Mouse (Mus musculus): ENCODE results near the gene Cntnap4.
"Not testable (repeated sequence)": the region's sequence is repeated elsewhere in the genome, so short reads cannot be mapped to it uniquely, and the experiment has no call there.

Gene Cntnap4

DNA sequence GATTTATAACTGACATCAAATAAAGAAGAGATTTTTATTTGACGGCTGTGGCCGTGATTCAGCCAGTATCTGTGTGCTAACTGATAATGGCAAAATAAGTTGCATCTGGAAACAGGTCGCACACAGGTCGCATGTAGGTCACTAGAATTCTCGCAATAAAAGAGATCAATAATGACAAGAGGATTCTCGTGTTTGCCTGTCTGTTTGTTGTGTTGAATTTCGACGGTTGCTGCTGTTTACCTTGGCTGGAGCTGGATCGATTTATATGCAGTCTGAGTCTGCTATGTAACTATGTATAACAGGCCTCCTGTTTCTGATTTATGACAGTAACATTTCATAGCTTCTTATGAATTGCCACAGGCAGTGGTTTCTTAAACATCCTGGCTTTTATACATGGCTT lies 155.1 kb downstream of the Cntnap4 start:
- no peak for DNase-seq (ENCODE audit: extremely low read depth, insufficient read length, low spot score)

DNA sequence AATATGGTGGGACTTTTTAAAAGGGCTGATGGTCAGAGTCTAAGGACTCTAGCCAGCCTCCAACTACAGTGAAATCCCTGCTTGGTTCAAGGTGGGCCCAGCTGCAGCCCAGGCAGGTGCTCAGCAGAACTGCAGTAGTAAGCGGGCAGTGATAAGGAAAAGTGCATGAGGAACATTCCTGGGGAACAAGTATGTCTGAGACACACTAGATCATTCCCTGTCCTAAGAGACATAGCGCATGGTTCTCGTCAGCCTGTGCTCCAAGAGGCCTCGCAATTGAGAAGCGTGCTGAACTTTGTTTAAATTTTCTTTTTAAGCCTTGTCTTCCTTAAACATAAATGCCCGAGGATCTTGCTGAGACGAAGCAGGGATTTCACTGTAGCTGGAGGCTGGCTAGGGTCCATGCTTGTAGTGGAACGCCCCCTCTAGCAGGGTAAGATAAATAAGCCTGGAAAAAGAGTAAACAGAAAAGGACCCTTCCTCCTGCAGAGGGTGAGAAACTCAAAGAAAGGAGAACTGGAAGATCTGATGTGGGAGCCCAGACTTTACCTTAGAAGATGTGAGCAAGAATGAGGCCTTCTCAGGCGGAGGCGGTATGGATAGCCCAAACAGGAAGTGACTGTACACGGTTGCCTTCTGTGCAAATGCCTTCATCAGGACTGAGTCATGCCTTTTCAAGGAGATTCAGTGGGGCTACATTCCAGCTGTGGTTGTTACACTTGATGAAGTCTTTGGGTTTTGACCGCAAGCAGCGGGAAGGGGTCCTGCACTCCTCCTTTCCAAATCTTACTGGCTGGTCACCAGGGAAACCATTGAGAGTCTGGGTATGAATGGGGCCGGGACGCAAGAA lies 161.0 kb downstream of the Cntnap4 start:
- DNase-seq (ENCODE audit: extremely low read depth, insufficient read length, low spot score): peak; percentile 22

- DNase-seq (ENCODE audit: extremely low read depth, insufficient read length, low spot score): peak; percentile 5
These were observed 165.7 kb downstream of the Cntnap4 start for GRCm38 (mm10) chr8:112735575-112735974.

- no peak for DNase-seq (ENCODE audit: extremely low read depth, insufficient read length, low spot score)
These were observed 173.5 kb downstream of the Cntnap4 start for GRCm38 (mm10) chr8:112743331-112743730.

DNA sequence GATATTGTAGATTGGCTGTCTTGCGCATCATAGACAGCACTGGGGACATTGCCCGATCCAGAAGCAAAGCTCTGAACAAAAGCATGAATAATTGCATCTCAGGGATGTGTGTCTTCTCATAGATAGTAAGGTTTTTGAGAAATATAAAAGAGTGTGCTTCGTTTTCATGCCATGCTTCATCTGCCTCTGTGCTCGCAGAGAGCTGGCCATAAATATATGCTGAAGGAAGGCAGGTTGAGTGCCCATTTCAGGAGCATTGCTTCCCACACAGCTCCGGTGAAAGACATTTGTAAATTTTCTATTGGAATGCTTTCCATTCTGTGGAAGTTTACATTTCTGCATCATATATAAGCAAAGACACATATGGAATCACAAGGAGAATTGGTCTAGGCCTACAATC lies 177.5 kb downstream of the Cntnap4 start:
- no peak for DNase-seq (ENCODE audit: extremely low read depth, insufficient read length, low spot score)

DNA sequence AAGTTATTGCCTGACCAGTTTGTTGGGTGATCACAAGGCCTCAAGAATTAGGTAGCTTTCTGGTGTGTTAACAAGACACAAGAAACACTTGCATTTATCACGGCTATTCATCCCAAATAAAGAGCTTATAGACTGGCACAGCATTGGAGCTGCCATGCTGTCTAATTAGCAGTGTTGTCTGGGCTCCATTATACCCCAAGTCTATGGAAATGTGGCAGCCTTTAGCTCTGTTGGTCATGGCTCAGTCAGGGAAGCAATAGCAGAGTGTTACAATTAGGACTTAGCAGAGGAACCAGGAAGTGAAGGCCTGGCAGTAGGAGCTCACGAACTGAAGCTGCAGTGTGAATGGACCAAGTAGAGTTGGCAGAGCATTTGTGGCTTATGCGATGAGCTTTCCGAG lies 185.3 kb downstream of the Cntnap4 start:
- no peak for DNase-seq (ENCODE audit: extremely low read depth, insufficient read length, low spot score)

- no peak for DNase-seq (ENCODE audit: extremely low read depth, insufficient read length, low spot score)
These were observed 233.2 kb downstream of the Cntnap4 start for GRCm38 (mm10) chr8:112803058-112803457.

DNA sequence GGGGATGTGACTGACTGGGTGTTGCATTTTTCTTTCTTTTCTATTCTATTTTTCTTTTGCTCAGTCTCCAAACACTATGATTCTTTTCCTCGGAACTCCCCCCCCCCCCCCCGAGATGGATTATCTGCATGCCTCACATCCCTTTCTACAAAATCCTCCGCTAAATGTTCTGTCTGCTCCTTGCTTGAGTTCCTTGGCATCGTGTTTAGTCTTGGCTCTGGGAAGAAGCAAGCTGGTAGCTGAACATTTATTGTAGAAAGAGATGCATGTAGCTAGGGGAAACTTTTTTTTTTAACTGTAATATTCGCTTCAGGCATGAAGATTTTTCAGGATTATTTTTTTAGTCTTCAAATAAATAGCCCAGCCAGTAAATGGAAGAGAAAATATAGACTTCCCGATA lies 239.5 kb downstream of the Cntnap4 start:
- no peak for DNase-seq (ENCODE audit: extremely low read depth, insufficient read length, low spot score)

- no peak for DNase-seq (ENCODE audit: extremely low read depth, insufficient read length, low spot score)
These were observed 271.2 kb downstream of the Cntnap4 start for GRCm38 (mm10) chr8:112841057-112841456.

GRCm38 (mm10) chr8:112849541-112849940 lies 279.7 kb downstream of the Cntnap4 start:
- DNase-seq (ENCODE audit: extremely low read depth, insufficient read length, low spot score): not testable (repeated sequence)

- peak; percentile 26 for DNase-seq (ENCODE audit: extremely low read depth, insufficient read length, low spot score)
These were observed 336.7 kb downstream of the Cntnap4 start for GRCm38 (mm10) chr8:112906458-112907112.

DNA sequence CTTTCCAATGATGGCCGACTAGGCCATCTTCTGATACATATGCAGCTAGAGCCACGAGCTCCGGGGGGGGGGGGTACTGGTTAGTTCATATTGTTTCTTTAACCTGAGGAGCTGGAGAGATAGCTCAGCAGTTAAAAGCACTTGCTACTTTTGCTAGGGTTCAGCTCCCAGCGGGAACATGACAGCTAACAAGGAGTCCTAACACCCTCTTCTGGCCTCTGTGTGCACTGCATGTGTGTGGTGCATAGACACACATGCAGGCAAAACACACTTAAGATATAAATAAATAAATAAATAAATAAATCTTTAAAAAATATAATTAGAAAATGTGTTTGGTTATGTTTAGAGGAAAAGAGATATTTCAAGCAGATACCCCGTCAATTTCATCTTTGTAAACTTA lies 339.7 kb downstream of the Cntnap4 start:
- no peak for DNase-seq (ENCODE audit: extremely low read depth, insufficient read length, low spot score)

DNA sequence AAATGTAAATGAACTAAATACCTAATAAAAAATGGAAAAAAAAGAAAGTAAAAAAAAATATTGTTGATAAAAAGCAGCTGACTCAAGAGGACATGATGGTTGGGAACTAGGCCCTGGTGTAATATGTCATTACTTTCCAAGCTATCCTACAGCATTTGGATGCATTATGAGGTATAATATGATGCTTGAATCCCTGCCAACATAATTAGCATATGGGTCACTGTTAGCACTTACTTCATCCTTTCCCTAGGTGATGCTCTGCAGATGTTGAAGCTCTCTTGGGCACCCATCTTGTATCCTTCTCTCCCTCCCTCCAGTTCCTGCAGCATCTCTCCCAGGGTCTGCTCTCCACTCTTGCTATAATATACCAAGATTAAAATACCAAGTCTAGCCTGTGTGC lies 341.6 kb downstream of the Cntnap4 start:
- no peak for DNase-seq (ENCODE audit: extremely low read depth, insufficient read length, low spot score)

DNA sequence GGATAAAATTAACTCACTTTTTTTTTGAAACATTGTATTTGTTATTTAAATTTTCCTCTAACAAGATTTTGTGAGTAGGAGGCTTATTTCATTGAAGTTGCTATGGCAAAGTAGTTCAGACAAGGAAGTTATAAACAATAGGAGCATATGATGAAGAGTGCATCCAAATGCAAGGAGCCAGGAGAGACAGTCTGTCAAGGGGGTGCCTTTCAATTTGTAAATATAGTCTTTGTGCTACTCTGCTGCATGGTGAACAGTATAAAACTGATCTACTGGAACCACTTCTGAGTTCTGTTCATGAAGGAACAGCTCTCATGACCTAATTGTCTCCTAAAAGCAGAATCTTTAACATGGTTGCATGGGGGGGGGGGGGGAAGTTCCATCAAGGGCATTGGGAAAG lies 352.3 kb downstream of the Cntnap4 start:
- no peak for DNase-seq (ENCODE audit: extremely low read depth, insufficient read length, low spot score)

DNA sequence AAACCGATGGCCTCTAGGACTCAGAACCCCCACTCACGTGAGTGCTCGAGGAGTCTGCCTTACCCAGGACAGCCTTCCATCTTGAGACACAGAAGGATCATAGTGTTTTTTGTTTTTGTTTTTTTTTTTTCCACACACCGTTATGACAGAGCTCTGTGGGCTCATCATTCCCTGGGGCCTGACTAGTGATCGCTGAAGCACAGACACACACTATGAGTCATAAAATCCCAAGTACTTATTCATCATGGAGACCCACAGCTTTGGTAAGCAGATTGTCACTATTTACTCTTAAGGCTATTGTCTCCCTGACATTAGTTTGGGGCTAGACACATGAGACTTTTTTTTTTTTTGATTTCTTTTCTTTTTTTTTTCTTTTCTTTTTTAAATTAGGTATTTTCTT lies 352.9 kb downstream of the Cntnap4 start:
- DNase-seq (ENCODE audit: extremely low read depth, insufficient read length, low spot score): no peak

Data from 3134 (cell line).